Mouse (Mus musculus) embryo, embryonic 9.5 days (tissue): Measurements from ENCODE around the gene Oprm1.
"Not testable (repeated sequence)": the region's sequence is repeated elsewhere in the genome, so short reads cannot be mapped to it uniquely, and the experiment has no call there.

Experiments used
- DNase-seq: peaks from one replicate; pipeline ENCODE4 v3.0.0-alpha.2; 2017; ENCODE audit errors: extremely low spot score

The Oprm1 gene

DNA sequence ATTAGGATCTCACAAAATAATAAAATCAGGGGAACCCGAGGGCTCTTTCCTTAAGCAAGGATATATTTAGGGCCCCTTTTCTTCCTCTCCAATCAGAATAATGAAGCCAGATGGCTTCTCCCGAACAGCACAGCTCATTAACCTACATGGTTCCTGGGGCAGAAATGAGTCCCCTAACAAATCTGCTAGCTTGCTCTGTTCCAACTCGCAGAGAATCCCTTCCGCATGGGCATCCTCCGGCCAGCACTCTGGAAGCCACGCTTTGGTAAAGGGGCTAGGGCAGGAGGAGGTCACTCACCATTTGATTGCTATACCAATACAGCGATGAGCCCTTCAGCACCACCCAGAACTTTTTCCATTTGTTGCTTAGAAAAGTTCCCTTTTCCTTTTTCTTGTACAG is 220.9 kb downstream of the Oprm1 start:
- no peak for DNase-seq

DNA sequence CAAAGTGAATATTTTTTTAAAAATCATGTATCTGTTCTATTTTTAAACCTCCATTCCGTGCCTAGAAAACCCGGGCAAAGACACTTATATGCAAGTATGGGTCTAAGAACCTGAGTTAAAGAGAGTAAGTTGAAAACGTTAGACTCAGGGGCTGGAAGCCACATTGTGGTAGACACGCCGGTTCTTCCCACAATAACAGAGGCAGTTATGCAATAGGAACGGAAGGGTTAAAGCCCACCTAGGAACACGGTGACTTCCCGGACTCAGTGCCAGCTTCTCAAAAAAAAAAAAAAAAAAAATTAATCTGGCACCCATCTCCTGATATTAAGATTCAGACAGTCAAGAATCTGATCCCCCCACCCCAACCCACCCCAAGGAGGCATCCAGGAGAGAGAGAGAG is 221.5 kb downstream of the Oprm1 start:
- no peak for DNase-seq

DNA sequence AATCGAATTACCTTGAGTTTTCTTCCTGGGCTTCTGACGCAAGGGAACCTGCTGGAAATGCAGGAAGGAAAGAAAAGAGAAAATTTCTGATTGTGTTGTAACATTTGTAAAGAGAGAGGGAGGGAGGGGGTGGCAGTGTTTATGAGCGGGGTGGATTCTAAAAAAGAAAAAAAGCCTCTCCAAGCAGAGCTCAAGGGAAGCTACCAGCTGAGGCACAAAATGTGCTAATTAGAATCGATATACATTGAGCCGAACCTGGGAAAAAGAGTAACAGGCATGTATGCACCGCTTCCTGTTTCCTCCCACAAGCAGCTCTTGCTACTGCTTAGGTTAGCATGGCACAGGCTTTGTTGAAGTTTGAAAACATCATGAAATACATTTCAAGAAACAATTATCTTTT is 221.9 kb downstream of the Oprm1 start:
- DNase-seq: no peak

DNA sequence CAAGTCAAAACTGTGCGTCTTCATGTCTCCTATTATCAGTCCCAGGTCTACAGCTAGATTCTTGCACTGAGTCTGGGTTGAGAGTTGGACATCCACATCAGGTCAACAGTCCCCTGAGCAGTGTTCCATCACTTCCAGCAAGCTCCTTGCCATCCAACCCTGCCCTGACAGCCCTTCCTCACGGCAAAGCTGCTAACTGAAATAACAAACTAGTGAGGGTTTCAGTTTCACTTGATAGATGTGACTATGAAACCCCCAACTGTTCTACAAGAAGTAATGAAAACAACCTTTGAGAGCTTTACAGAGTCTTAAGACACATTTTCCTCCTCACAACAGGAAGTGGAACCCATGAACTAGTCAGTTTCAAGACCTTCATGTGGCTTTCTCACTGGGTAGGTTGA is 224.4 kb downstream of the Oprm1 start:
- no peak for DNase-seq

DNA sequence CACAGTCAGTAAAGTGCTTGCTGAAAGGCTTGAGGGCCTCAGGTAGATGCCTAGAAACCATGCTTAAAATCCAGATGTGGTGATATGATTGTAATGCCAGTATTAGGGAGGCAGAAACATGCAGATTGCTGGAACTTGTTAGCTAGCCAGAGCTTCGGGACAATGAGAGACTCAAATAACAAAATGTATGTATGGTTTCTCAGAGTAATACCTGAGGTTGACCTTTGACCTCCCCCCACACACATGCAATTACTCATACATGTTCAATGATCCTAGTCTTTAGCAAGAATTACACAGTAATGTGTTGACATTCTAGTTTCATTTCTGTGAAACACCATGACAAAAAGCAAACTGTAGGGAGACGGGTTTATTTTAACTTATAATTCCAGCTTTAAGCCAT is 225.1 kb downstream of the Oprm1 start:
- DNase-seq: no peak

DNA sequence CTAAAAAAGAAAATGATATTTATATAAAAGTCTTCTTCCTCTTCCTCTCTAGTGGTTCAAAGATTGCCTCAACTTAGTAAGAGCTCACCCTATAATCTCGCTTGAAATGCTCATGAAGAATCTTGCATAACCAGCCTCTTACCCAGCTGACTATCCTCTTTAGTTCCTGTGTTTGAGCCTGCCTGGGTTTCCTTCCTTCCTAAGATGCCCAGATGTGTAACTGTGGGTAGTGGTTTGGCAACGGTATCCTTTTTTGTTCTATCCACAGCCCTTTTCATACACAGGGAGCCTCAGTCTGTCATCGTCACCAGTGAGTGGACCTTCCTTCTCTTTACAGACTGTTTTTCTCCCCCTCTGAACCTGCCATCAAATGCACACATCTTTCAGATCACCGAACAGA is 227.9 kb downstream of the Oprm1 start:
- no peak for DNase-seq

DNA sequence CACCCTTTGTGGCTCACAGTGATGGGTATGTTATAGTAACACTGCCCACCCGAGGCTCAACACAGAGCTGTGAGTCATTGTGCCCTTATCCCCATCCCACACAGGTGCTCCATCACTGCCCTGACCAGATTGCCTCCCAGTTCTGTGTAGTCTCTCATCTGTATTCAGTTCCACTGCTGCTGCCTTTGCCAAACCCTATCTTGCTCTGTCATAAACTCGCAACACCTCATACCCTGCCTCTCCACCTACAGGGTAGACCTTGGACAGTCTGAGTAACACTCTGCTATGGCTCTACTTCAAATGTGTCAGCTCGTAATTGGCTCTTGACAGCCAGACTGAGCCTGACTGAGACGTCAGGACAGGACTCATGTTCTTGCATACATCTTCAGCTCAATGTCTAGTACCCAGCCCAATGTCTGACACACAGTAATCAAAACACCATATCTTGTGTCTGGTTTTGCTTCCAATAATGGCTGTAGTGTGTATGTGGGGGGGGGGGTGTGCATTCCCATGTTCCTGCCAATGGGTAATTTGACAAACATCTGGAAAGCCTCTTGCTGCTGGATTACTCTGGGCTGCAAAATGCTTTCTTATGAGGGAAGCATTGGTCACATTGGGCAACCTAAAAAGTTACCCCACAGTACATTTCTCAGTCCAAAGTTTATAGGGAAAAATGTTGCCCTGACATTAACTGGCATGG is 229.2 kb downstream of the Oprm1 start:
- no peak for DNase-seq

DNA sequence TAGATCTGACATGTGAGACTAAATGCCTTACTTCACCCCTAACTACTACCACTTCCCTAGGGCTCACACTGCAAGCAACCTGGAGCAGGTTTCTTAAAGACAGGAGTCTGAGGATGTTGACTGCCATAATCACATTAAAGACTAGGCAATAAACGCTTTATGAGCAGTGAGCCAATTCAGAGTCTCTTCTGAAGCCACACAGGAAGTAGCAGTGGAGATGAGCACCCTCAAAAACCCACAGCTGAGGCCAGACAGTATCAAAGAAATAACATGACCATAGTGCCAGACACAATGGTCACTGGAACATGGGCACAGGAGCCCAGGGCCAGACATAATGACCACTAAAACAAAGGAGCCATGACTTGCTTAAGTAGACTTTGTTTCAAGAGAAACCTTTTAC is 230.2 kb downstream of the Oprm1 start:
- DNase-seq: no peak

DNA sequence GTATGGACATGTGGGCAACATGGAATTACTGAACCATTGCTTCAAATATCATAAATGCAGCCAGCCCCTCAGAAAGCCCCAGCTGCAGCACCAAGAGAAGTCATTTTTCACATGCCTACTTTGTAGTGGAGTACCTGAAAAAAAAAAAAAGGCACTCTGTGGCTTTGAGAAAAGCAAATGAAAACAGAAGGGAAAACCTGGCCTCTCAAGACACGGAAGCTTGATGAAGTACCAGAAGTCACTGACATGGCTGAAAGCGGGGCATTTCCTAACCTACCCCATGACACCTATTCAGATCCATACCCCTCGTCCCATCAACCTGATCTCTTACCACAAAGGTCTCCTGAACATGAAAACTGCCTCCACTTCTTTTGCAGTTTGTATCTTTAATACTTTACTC is 238.6 kb downstream of the Oprm1 start:
- no peak for DNase-seq

DNA sequence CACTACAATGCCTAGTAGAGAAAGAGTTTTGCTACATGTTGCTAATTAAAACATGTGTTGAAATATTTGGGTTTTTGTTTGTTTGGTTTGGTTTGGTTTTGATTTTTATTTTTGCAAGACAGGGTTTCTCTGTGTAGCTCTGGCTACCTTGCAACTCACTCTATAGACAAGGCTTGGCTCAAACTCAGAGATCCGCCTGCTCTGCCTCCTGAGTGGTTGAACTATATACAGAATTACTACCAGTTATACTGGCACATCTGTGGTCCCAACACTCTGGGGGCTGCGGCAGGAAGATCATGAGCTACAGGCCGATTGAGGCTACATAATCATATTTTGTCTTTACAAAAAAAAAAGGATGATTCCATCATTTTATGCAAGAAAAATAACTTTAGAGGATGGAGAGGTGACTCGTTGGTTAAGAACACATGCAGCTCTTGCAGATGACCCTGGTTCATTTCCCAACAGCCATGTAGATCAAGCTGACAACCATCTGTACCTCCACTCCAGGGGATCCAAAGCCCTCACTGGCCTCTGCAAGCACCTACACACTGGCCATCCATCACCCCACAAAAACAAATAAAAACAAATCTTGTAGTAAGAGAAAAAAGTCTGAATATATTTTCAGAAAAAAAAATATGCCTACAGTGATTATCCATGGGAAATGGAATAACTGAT is 240.4 kb downstream of the Oprm1 start:
- no peak for DNase-seq

DNA sequence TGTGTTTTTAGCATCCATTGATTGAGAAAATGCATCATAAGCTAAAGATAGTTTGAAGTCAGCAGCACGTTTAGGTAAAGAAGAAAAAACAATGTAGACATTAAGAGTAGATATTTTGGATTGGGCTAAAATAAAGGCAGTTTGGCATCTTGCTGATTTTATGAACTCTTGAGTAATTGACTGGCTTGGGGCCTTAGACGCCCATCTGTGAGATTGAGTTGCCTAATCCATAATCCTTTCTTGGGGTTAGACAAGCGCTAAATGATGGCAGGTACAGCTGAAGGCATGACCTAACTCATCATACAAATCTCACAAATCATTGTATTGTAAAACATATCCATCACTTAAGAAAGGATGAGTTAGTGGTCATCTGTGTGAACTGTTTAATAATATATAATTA is 241.0 kb downstream of the Oprm1 start:
- no peak for DNase-seq

DNA sequence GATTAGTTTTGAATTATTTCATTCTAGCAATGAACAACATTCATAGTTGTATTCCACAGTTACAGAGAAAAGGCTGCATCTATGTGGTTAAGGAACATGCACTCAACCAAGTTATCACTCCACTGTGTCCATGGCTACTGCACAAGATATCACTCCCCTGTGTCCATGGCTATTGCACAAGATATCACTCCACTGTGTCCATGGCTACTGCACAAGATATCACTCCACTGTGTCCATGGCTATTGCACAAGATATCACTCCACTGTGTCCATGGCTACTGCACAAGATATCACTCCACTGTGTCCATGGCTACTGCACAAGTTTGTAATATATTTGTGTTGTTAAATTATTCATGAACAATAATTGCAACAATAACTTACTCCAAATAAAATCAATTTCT is 245.6 kb downstream of the Oprm1 start:
- DNase-seq: not testable (repeated sequence)

DNA sequence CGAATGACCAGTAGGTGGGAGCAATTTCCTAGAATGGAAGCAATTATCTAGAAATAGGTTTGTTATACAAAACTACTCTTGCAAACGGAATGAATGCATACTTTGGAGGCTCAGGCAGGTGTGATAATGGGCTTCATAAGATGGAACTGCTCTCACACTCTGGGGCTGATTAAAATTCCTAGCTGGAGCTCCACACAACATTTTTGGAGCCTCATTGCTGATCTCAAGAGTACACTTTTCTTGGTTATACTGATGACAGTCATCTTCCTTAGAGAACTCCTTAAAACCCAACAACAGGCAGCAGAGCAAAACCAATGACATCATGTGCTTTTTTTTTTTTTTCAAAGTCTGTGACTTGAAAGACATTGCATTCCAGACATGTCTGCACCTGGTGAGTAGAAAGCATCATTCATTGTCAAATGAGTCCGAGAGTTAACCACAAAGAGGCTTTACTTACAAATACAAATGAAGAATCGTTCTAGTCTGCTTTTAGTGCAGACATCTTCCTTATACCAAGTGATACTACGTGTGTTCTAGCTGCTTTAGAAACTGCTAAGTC is 246.8 kb downstream of the Oprm1 start:
- DNase-seq: no peak

DNA sequence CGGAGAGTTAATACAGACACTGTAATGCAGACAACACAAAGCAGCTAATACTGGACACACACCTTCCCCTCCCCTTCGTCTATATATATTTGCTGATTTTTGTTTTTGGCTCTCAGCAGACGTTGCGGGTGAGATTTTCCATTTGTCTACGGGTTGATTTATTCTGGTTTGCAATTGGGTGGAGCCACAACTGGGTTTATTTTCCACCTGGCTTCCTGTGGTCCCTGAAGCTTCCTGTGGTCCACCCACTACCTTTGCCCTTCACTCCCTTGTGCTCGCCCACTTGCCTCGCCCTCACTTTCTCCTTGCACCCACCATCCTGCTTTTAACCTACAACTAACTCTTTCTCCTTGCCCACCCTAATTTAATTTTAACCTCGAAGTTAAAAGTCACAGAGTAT is 252.2 kb downstream of the Oprm1 start:
- no peak for DNase-seq

DNA sequence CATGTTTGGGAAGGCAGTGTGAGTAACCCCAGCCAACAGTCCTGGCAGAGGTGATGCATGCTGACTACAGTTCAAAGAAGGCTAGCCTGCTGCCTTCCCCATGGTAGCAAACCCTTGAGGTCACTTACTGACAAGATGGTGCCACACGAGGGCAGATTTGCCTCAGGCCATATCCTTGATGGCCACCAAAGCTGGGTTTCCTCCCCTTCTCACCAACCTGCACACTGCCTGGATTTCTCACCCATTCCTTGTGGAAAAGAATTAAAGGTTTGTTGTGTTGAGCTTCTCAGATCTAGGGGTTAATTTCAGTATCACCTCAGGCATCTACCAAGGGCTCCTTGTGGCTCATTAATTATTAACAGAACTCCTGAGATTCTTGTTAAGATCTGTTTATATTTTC is 256.9 kb downstream of the Oprm1 start:
- DNase-seq: no peak

DNA sequence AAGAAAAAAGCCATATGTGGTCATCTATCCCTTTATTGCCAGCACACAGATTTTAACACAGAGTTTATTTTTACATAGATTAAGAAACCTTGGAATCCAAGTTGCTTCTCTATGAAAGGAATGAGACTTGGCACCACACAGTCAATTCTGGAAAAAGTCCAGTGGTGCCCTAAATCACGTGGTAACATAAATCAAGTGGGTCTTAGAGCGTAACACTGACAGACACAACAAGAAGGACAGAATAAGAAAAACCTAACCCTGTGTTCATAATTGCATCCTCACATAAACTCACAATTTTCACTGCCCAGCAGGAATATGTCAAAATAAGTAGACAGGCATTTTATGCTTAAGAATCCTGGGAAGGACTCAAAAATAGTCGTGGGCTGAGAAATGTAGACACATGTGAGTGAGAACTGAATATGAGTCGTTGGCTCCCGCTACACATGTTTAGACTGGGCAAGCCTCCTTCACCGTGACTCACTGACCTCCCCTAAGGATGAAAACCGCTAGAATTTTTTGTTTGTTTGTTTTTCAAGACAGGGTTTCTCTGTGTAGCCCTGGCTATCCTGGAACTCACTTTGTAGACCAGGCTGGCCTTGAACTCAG is 261.6 kb downstream of the Oprm1 start:
- DNase-seq: no peak

DNA sequence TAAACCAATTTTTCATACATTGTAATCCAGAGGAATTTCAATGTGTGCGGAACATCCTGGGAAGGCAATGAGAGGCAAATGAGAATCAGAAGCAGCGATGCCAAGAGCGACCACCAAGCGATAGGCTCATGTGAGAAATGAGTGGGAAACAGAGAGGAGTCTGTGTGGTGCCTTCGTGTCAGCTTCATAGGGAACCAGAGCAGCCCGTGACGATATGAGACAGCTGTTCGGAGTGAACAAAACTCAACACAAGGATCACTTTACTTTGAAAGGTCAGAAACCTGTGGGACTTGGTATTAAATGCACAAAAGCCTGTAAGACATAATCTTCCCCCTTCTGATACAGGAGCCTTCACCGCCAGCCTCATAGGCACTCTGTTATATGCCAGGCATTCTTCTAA is 262.2 kb downstream of the Oprm1 start:
- DNase-seq: no peak

DNA sequence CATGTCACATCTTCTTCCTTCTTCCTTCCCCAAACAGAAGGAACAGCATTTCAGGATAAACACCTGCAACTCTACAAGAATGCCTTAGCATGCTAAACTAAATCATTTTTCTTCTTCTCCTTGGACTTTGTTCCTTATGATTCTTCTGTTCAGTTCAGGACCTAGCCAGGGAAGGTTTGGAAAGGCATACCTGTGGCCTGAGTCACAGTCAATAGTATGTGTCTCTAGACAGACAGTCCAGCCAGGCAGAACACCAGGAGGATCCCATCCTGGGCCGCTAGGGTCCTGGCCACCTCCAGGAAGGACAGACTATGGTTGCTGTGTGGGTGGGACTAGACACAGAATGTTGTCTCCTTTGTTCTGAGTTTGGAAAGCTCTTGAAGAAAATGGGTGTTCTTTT is 266.7 kb downstream of the Oprm1 start:
- no peak for DNase-seq

DNA sequence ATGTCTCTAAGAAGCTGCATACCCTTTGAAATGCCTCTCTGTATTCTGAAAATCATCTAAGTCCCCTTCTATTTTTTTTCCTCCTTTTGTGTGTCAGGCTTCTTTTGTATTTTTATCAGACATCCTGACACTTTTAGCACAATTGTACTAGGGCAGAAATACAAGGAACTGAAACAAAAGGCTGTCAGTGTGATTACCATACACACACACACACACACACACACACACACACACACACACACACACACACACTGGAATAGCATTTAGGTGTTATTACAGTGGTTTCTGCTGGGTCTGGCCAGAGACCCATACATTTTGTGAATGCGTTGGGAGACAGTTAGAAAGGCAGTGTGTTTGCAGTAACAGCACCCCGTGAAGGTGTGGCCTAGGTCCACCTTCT is 275.2 kb downstream of the Oprm1 start:
- DNase-seq: no peak

DNA sequence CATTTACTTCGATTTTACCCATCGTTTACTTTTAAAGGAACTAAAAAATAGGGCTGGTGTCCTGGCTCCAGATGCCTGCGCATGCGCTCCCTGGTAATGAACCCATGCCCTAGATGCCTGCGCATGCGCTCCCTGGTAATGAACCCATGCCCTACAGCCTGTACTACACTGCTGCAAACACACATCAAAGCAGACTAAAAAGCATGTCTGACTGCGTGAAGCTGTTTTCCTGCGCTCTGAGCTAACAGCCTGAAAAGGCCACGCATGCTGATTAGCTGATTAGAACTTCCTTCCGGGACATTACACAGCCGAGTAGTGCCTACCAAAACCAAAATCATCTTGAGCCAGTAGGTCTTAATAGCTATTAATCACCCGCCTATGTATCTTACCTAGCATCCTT is 277.2 kb downstream of the Oprm1 start:
- no peak for DNase-seq

DNA sequence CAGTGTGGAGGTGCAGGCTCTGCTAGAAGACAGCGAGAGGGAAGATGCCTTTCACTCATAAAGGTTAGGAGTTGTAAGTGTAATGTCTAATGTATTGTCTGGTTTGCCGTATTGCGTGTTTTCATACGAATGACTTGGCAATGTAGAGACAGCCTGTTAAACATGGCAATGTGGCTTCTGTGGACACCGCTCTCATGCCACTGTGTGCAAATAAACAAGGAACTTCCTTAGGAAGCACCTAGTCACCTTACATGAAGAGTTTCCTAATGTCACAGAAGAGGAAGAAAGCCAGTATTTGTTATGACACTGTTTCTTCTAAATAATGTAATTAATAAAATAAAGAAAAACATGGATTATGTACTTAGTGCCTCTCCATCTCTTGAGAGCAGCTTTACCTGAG is 278.9 kb downstream of the Oprm1 start:
- no peak for DNase-seq

DNA sequence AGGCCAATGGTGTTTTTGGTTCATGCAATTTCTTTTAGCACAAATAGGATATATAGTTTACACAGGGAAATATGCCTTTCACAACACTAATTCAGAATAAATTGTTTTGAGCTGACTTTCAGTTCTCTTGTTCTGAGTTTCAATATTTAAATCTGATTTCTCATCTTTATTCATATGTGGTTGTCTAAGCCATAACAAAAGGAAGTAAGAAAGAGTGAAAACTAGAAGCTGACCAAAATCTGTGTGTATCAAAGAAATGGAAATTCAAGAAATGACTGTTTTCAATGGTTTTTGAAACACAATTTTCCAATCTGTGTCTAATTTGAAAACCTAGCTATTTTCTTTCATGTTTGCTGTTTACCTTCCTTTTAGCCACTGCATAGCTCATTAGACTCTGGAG is 282.7 kb downstream of the Oprm1 start:
- no peak for DNase-seq

DNA sequence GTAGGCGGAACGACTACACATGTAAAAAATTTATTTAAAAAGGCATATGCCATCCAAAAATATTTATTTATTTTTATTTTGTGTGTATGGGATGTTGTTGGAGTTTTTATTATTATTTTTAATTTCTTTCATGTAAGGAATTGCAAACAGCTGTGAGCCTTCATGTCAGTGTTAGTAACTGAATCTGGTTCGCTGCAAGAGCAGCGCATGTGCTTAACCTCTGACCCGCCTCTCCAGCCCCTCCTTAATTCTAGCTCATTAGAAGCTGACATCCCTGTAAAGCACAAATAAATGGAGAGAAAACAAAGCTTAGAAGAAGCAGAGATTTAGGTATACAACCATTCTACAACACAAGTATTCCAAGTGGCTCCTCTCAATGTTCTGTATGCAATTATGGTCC is 285.6 kb downstream of the Oprm1 start:
- DNase-seq: no peak
